Mouse (Mus musculus): ENCODE results near the gene Polm.

Gene Polm

GRCm38 (mm10) chr11:5837251-5838246, at the start of gene Polm:
TSS of gene Polm (minus strand) at chr11:5838016.
- DNase-seq (ENCODE audit: low spot score in 2 of 2): peak; percentile 76 to 81

GRCm38 (mm10) chr11:5887250-5887649, 49.4 kb upstream of the Polm start:
- DNase-seq (ENCODE audit: low spot score in 2 of 2): no peak

- DNase-seq (ENCODE audit: low spot score in 2 of 2): peak in 1 of 2 experiments; percentile 25
Observed at GRCm38 (mm10) chr11:5886187-5886586, 48.4 kb upstream of the Polm start.

GRCm38 (mm10) chr11:5882518-5882917, 44.7 kb upstream of the Polm start:
- DNase-seq (ENCODE audit: low spot score in 2 of 2): no peak

- DNase-seq (ENCODE audit: low spot score in 2 of 2): peak; percentile 37 to 67
Observed at GRCm38 (mm10) chr11:5879905-5880304, 42.1 kb upstream of the Polm start.

- no peak for DNase-seq (ENCODE audit: low spot score in 2 of 2)
Observed at GRCm38 (mm10) chr11:5878661-5879060, 40.8 kb upstream of the Polm start.

GRCm38 (mm10) chr11:5877921-5878526, 40.2 kb upstream of the Polm start, which contains the start of gene Pold2:
TSS of gene Pold2 (minus strand) at chr11:5878292.
- peak; percentile 94 to 95 for DNase-seq (ENCODE audit: low spot score in 2 of 2)

- DNase-seq (ENCODE audit: low spot score in 2 of 2): no peak
Observed at GRCm38 (mm10) chr11:5877421-5877820, 39.6 kb upstream of the Polm start.

GRCm38 (mm10) chr11:5873192-5873591, 35.4 kb upstream of the Polm start:
- DNase-seq (ENCODE audit: low spot score in 2 of 2): no peak

- DNase-seq (ENCODE audit: low spot score in 2 of 2): no peak
Observed at GRCm38 (mm10) chr11:5872707-5873106, 34.9 kb upstream of the Polm start.

GRCm38 (mm10) chr11:5870069-5870468, 32.3 kb upstream of the Polm start:
- DNase-seq (ENCODE audit: low spot score in 2 of 2): no peak

- DNase-seq (ENCODE audit: low spot score in 2 of 2): no peak
Observed at GRCm38 (mm10) chr11:5869331-5869730, 31.5 kb upstream of the Polm start.

- DNase-seq (ENCODE audit: low spot score in 2 of 2): no peak
Observed at GRCm38 (mm10) chr11:5868324-5868723, 30.5 kb upstream of the Polm start.

GRCm38 (mm10) chr11:5867196-5867595, 29.4 kb upstream of the Polm start:
- DNase-seq (ENCODE audit: low spot score in 2 of 2): no peak

- no peak for DNase-seq (ENCODE audit: low spot score in 2 of 2)
Observed at GRCm38 (mm10) chr11:5862394-5863105, 24.7 kb upstream of the Polm start.

GRCm38 (mm10) chr11:5861678-5862393, 24.0 kb upstream of the Polm start, which contains the start of gene Aebp1:
TSS of gene Aebp1 (plus strand) at chr11:5861947.
- DNase-seq (ENCODE audit: low spot score in 2 of 2): no peak

- DNase-seq (ENCODE audit: low spot score in 2 of 2): no peak
Observed at GRCm38 (mm10) chr11:5860639-5861038, 22.8 kb upstream of the Polm start.

- DNase-seq (ENCODE audit: low spot score in 2 of 2): no peak
Observed at GRCm38 (mm10) chr11:5859883-5860550, 22.2 kb upstream of the Polm start.

- DNase-seq (ENCODE audit: low spot score in 2 of 2): no peak
Observed at GRCm38 (mm10) chr11:5858723-5859122, 20.9 kb upstream of the Polm start.

GRCm38 (mm10) chr11:5856479-5857130, 18.8 kb upstream of the Polm start:
- no peak for DNase-seq (ENCODE audit: low spot score in 2 of 2)
